Mouse (Mus musculus) ES-CJ7 (cell line): ENCODE data around the gene Trappc6a.
A peak's percentile ranks its signal among the peaks of the same experiment; 100 is the strongest.

Experiments
- DNase-seq: peaks from one replicate; pipeline ENCODE4 v3.0.0; 2011; ENCODE audit warnings: low read depth, low spot score

The Trappc6a gene

DNA sequence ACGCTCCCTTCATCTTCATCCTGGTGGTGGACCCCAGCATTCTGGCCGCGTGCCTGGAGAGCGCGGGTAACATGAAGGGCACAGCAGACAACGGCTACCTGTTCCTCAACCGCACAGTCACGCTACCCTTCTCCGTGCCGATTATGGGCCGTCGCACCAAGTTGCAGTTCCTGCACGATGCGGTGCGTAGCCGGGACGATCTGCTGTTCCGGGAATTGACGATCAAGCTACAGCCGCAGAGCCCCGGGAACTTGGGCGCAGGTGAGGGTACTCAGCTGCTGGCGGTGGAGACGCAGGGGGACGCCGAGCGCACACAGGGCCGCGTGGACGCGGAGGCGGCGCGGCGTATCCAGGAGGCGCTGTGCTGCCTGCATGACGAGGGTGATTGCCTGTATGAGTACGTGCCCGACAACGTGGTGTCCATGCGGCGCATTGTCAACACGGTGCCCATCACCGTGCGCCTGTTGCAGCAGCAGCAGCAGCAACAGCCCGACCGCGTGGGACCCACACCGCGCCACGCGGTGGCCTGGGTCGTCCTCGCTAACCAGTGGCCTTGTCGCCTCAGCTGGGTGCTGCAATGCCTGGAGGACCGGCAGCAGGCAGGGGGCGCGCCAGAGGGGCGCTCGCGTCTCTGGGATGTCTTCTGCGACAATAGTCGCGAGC, 15.7 kb downstream of the Trappc6a start:
- DNase-seq, result peak; percentile 48

DNA sequence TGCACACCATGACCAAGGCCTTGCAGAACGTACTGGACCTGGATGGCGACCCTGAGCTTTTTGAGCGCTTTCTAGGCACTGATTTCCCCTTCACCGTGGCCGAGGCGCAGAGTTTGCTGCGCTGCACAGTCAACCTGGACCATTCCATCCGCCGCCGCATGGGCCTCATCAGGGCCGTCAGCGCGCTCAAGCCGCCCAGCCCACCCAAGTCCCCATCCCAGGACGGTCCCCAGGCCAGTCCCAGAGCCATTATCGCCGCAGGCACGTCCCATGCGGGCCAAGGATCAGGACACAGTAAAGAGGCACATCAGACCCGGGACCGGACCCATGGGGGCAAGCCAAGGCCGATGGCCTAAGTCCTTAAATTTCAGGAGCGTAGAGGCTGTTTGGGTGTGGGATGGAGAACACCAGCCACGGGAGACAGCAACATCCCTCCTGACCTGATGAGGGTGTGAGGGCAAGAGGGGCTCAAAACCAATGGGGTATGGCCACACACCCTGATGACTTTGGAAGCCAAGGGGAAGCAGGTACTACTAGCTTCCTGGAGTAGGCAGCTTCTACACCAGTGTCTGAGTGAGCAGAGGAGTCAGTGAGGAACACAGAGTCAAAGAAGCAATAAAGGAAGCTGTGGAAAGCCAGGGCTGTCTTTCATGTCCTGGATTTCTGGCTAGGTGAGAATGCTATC, 16.4 kb downstream of the Trappc6a start:
- DNase-seq, result no peak

DNA sequence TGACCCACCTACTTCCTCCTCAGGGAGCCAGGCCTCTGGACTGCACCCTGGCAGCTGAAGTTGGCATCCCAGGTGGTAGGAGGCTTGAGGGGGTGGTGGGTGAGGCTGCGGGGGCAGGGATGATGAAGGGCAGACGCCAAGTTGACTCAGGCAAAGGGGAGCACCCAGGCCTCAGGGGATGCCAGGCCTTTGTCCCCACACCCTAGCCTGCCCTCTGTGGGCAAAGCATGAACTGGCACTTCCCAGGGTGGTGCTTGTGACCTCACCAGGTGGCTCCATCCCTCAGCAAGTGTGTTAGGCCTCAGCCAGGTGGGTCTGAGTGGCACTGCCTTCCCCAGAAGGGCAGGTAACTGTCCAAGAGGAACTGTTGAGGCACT, 16.9 kb downstream of the Trappc6a start:
- DNase-seq, result no peak

DNA sequence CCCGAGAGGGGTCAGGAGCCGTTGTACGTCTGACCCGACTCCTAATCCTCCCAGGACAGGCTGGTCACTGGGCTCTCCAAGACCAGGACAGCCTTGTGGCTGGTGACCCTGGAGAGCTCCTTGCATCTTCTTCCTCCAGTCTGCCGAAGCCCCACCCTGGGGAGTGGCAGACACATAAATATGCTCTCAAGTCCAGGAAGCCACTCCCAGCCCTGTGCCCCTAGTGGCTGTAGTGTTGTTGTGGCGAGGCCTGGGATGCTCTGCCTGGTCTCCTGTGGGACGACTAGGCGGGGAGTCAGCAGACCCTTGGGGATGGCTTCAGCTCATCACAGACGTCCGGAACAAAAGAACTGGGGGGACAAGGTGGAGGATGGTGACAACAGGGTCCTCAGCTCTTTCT, 22.9 kb downstream of the Trappc6a start:
- peak; percentile 51 for DNase-seq

DNA sequence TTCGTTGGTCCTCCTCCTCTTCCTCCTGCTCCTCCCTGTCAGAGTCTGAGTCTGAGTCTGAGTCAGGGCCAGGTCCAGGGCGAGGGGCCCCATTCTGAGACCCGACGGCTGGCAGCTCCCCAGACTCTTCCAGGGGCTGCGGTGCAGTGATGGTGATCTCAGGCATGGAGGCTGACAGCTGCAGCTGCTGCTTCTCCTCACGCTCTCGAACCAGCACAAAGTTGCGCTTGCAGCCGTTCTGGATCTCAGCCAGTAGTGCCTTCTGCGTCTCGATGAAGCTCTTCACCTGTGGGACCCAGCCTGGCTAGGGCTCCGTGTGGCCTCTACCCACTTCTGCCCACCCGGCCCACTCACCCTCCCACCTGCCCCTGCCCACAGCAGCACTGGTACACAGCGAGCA, 24.0 kb downstream of the Trappc6a start:
- DNase-seq, result no peak

DNA sequence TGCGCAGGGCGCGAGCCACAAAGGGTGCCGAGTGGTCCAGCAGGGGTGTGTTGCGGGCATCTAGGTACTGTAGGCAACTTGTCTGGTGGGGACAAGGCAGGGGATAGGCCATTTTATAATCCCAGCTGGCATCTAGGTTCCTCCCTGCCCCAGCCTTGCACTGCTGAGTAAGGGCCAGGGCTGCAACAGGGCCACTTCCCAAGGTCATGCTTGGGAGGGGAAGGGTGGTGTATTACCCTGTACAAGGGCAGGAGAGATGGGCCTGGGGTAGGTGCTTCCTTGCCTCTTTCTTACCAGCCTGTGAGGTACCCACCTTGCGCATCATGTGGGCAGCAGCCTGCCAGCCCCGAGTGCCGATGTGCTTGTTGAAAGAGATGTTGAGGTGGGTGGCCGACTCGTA, 26.5 kb downstream of the Trappc6a start:
- DNase-seq, result no peak

DNA sequence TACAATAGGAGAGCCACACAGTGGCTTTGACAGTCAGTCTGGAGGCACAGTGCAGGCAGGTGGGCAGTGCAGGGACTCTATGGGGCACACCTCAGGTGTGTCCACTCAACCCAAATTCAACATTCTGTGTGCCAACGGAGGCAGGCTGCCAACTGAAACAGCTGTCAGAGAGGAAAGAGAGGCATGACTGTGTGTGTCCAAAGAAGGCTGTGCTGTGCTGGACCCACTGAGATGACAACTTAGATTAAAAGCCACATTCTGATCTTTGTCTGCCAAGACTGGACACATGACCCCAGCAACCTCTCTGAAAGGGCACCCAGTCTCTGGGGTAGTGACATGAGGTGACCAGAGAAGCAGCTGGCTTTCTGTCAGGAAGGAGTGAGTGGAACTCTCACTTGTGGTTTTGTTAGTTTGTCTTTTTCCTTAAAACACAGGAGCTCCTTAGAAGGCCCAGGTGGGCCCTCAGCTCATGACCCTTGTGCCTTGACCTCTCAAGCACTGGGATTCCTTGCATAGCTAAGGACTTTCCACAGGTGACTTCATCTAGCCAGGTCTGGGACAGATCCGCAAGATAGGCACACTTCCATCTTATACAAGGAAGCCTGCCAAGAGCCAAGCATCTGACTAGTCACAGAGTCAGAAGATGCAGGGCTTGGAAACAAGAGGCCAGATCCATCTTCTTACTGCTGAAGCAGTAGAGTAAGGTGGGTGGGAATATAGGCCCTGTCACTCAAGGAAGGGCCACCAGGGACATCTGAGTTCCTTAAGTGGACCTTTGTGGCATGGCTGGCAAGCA, 32.8 kb downstream of the Trappc6a start:
- DNase-seq, result no peak

DNA sequence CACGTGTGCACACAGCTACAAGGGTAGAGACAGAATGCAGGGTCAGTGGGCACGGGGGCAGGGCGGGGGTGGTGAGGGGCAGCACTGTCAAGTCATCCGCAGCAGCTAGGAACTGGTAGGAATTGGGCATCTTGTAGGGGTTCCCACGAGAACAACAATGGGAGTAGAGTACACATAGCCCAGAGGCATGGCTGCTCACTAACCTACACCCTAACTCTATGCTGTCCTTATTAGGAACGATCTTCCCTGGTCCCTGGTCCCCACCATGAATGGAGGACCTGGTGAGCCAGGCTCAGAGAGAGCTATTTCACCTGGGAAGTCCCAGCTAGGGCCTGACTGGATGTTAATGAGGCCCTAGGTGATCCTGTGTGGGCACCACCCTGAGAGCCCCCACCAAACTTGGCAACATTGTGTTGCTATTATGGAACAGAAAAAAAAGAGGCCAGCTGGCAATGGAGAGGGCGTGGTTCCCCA, 33.5 kb downstream of the Trappc6a start:
- no peak for DNase-seq

DNA sequence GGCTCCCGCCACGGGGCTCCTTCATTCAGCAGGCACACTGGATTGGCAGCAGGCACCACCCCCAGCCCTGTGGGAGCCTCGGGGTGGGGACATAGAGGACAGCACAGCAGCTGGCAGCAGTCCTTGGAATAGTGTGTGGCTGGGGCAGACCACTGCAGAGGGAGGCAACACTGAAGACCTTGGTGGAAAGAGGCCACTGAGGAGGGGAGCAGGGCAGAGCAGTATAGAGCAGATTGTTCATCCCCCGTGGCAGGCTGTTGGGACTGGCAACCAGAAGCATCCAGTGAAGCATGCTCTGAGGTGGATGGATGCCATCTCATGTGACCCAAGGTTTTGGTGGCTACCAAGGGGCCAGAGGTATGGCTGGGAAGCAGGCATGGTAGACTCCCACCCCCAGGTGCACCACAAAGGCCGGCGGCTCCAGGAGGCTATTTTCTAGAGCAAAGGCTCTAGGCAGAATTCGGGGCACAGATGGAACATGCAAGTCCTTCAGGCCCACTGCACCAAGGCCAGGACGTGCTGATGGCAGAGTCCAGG, 34.0 kb downstream of the Trappc6a start:
- DNase-seq, result no peak

DNA sequence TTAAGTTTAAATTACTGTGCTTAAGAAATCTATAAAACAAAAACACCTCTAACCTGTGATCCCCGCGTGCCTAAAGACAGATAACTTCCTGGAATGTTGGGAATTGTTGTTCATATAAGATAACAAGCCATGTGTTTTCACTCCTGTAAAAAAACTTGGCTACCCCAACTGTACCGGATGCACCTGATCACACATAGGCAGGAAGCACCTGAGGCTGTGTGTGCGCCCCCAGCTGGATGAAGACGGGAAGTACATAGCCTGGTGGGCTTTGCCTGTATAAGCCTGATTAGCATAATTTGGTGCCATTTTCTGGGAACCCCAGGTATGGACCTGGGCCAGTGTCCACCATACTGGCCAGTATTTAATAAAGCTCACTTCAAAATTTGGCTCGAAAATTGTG, 35.4 kb downstream of the Trappc6a start:
- DNase-seq, result no peak

DNA sequence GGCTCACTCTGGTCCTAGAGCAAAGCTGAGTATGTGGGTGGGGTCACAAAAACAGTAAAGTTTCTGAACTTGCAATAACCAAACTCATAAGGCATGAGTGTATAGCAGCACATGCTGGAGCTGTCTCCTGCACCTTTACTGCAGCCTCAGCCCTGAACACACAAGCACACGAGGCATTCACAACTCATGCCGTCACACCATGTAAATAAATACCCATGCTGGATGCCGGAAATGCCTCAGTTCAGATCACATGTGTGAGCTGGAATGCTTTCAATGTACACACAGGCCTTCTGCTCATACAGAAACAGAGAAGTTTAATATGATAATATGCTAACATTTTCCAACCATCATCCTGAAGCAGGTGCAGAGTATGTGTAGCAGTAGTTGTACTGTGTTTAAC, 37.8 kb downstream of the Trappc6a start:
- no peak for DNase-seq

DNA sequence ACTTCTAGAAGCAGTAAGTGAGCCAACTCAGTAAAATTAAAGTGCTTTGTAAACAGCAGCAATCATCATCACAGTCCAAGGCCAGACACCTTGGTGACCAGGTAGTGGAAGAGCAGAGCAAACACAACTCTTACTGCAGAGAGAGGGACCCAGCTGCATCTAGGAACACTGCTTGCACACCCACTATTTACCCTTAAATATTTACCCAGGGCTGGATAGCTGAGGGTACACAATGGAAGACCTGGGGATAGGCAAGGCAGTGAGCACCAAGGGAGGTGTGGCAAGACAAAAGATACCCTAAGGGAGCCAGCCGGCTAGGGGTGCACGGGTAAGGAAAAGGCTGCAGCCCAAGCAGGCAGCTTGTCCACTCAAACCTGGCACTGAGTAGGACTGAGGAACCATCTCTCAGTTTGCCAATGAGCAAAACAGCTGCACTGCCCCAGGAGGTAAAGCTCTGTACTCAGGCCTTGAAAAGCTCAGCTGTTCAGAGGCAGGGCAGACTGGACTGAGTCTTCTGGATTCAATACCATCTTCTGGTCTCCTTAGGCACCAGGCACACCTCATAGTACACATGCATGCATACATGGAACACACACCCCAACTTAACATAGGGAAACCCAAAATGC, 39.3 kb downstream of the Trappc6a start:
- no peak for DNase-seq

DNA sequence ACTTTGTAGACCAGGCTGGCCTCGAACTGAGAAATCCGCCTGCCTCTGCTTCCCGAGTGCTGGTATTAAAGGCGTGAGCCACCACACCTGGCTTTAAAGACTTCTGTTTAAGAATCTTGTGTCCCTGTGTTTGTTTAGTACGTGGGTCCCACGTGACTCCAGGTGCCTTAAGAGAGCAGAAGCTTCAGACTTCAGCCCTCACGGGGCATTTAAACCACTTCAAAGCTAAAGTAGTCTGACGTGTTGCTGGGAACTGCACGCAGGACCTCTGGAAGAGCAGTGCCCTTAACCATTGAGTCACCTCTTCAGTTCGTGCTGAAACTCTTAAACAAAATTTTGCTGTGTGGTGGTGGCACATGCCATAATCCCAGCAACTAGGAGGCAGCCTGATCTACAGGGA, 41.2 kb downstream of the Trappc6a start:
- DNase-seq, result no peak

DNA sequence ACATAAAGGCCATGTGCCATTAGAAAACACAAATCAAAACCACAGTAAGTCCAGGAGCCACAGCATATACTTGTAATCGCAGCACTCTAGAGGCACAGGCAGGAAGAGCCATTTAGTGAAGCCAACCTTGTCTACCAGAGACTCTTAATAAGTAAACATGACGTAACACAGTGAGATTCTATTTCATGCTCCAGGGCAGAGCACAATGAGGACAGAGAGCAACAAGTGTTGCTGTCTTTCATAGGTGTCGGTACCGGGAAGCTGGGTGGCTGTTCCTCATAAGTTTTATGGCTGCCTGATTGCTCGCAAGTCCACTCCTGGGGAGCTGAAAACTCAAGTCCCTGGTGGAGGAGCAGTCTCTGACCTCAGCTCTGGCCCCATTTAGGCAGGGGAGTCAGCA, 43.4 kb downstream of the Trappc6a start:
- DNase-seq, result no peak

DNA sequence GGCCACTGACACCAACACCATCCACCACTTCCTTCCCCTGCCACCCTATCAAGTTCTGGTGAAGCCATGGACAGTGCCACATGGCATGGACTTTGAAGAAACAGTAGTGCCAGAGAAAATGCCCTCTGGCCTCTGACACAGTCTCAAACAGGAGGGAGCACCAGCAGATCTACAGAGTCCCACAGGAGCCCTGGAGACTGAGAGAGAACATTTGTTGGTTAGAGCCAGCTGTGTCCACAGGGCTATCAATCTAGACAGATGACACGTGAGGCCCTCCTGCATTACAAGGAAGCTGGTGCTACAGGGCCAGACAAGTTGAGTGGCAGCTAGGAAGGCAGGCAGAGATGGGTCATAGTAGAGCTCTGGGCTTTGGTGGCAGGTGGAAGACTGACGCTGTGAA, 44.2 kb downstream of the Trappc6a start:
- DNase-seq, result no peak

DNA sequence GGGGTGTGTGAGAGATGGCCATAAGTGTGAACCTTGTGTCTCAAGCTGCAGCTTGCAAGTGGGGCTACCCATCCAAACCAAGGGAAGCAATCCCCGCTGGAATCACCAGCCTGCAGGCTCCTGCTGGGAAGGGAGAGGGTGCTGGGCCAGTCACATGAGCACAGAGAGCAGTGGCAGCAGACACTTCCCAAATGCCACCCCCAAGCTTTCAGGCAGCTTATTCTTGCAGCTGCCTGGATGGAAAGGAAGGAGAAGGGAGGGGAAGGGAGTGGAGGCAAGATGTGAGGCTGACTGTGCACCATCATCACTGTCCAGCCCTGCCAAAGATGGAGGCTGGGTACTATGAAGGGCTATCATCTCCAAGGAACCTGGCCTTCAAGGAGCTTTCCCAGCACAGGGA, 46.0 kb downstream of the Trappc6a start:
- no peak for DNase-seq

DNA sequence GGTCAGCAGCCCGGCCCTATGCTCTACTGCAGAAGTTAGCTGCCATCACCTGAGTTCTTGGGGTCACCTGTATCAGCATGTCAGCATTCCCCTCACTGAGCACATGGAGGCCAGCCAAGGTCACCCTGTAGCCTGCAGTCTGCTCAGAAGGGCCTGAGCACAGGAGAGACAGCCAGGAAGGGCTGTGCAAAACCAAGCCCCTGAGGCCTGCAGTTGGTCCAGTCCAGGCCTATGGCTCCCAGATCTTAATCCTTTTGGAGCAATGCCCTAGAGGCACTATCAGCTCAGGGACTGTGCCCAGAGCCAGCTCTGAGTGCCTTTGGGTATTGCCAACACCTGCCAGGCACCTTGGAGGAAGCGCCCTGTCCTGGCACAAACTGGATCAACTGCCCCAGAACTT, 48.9 kb downstream of the Trappc6a start:
- DNase-seq, result no peak

DNA sequence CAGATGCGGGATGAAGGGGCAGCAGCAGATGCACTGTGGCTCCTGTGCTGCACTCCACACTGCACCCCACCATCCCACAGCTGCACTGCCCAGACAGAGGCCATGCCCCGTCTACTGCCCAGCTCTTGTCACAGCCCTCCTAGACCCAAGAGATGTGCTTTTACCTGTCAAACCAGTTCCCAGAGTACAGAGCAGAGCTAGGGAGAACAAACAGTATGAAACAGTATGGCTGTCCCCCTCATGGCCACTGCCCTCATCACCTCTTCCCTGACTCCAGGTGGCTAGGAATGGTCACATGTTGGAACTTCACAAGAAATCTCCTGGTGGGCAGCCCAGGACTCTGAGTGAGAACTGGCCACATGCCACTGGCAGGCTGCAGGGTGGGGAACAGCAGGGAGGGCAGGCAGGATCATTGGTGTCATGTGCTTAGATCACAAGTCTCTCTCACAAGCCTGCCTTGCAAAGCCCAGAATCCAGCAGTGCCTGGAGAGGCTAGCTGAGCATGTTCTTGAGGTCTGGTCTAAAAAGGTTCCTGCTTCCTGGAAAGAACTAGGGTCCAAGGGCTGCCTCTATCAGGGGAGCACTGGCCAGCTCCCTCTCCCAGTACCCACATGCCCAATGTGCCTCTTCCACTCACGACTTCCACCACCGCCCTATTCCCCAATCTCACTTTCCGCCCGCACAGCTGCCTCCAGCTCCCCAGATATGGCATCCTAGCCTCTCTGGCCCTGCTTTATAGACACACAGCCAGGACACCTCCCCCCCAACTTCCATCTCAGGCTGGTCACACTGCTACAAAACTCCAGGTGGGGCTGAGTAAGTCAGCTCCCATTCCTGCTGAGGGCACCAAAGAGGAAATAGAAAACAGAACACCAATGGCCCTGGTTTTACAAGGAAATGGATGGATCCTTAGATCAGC, 50.0 kb downstream of the Trappc6a start:
- DNase-seq, result no peak

DNA sequence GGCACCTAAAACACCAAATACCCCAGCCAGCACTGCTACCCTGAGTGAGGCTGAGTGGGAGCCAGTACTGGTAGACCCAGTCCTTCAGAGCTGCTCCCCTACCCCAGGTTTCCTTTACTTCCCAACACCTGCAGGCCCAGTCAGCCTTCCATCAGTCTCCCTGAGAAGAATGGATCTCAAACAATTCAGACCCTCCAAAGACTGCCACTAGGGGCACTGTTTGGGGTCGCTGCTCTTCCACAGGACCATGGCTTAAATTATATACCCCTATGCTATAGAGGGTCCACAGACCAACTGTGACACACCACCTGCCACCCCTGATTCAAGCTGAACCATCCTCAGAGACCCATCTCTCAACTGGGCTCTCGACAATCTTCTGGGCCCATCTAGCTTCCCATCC, 50.8 kb downstream of the Trappc6a start:
- DNase-seq, result peak; percentile 60

DNA sequence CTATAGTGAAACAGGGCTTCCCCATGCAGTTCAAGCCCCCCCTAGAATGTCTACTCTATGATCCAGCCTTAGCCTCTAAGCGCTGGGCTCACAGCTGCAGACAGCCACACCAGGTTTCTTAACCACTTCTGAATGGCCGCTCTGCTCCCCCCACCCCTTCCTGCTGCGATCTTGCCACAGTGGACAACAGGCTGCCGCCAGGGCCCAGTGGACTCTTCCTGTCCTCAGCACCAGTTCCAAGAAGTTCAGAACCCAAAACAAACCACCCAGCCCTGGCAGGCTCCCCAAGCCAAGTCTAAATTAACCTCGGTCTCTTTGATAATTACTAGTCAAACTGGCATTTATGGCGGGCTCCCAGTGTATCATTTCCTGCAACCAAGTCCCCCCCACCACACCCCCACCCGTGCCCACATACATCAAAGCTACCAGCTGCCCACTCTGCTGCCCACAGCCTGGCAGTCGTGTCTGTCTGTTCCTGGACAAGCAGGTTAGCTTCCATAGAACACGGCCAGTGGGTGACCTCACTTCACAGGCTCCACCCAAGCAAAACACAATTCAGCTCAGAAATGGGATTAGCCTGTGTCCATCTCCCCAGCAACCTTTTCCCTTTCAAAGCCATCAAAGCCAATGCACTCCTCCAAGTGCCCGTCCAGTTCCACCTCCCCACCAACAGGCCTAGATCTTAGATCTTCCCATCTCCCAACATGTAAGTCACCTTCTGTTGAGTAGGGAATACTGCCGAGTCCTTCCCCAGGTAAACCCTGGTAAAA, 52.5 kb downstream of the Trappc6a start:
- DNase-seq, result no peak
